Mouse (Mus musculus) urinary bladder, postnatal 4 days (tissue): ENCODE data around the gene BC051665.

Experiments
- DNase-seq, 2 experiments: peaks; one replicate each; pipeline ENCODE4 v3.0.0; 2021 to 2022; ENCODE audit warnings: low spot score in 2 of 2

The BC051665 gene

DNA sequence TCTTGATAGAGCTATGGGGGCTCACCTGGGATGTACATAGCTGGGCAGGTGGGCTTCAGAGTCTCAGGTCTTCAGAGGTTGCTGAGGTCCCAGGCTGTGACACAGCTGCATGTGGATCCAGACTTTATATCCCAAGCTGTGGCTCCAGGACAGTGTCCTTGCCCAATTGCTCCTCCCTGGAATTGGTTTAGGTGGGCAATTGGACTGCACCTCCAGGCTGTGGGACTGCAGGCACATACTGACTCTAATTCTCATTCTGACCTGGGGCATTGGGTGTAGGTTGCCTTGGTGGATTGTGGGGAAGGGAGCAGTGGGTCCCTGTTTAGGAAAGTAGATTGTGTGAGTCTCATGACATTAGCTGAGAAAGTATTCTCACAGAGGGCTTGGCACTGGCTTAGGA is at the start of gene BC051665:
Gene BC051665, minus strand, starts transcription at position 101 of the 400 bp plus-strand sequence.
- DNase-seq, result no peak

DNA sequence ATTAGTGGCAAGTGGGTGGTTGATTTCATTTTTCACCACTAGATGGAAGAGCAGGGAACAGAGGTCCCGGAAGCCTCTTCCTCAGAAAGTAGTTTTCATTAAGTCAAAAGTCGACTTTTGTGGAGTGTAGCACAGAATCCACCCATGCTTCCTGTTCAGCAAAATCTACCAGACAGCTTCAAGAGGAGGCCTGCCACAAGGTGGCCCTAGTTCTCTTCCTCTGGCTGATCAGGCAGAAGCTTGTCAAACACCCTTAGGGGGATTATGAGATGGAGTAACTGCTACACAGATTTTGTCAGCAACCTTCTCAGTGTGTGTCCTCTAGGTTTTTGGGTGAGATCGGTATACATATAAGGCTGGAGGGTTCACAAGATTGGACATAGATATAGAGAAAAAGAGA is 39.9 kb upstream of the BC051665 start:
- DNase-seq, result no peak

DNA sequence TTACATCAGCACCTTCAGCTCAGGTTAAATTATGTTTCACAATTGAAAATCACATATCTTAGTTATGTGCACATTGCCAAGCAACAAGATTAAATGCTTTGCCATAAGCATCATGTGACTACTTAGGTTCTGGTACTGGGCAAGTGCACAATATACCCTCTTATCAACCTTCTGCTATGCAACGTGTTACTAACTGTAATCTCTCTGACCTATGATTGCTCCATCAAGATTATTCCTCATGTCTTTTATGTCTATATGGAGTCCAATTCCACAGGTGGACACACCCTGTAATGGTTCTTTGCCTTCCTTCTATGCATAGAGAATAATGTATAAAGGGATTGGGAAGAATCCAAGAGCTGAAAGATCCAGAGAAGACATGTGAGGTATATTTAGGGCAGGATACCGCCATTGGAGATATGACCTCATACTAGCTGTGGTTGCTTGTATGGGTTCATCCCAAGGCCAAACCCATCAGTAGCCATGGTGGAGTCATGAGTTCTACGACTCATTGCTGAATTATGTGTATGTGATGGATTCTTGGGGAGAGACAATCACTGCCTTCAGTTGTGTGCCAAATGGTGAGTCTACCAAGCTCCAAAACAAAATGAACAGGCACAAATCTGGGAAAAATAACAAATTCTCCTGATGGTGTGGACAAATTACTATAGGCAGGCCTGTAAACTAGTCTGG is 34.5 kb upstream of the BC051665 start:
- no peak for DNase-seq

DNA sequence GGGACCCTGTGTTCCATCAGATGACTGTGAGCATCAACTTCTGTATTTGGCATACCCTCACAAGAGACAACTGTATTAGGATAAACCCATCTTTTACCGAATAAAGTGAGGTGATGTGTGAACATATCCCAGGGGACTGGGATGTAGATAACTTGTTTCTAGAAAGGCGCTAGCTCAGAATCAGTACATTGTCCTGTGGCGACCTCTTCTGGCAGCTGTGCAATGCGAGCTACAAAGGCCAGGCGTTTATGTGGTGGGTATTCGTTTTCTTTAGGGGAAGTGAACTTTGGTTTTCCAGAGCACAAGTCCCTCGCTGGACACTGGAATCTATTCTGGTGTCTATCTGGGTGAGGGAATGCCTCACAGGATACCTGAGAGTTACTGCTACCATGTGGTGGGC is 33.3 kb upstream of the BC051665 start:
- no peak for DNase-seq

DNA sequence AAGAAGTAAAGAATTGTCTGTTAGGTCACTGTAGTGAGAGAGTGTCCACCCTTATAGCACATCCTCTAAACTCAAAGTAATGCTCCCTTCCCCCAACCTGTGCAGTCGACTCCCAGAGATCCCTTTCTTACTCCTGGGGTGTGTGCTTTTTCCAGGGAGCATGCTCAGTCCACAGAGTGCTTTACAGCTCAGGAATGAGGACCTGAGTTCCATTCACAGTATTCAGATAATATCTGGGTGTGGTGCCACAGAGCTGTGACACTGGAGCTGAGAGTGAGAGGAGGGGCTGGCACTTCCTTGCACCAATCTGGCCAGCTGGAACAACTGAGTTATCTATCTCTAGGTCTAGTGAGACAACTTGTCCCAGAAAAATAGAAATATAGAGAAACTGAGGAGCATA is 27.6 kb upstream of the BC051665 start:
- DNase-seq, result no peak

DNA sequence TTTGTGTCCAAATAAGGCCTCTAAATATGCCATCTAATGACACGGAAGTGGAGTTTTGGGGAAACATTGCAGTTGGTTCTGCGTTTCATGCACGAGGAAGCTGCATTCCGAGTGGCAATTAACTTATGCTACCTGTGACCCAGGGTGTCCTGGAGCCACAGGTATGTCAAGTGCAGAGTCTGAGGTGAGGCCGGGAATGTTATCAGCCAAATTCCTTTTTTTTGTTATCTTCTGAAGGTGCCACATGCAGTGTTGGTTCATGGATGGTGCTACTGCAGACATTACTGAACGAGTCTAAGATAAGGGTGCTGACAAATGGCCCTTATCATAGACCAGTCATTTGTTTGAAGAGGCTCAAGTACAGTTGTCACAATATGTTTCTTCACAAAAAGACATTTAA is 26.6 kb upstream of the BC051665 start:
- no peak for DNase-seq

DNA sequence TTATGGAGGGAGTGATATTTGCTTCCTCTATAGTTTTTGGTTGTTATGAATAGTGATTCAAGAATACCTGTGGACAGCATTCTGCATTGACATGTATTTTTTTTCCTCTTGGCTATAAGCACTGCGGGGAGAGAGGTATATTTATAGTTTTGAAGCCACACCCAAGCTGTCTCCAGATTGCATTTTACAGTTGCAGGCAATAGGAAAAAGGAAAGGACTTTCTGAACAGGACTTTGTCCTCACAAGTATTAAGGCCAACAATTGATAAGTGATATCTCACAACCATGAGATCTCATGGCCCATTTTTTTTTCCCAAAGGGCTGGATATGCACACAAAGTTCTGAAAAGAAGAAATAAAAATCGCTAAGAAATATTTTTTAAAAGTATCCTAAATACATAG is 23.5 kb upstream of the BC051665 start:
- no peak for DNase-seq

DNA sequence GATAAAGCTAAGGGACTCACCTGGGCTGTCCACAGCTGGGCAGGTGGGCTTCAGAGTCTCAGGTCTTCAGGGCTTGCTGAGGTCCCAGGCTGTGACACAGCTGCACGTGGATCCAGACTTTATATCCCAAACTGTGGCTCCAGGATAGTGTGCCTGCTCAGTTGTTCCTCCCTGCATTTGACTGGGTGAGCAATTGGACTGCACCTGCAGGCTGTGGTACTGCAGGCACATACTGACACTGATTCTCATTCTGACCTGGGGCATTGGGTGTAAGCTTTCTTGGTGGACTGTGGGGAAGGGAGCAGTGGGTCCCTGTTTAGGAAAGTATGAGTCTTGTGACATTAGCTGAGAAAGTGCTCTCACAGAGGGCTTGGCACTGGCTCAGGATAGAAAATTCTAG is 16.6 kb upstream of the BC051665 start, which contains the start of gene Ctsll3:
Gene Ctsll3, minus strand, starts transcription at position 101 of the 400 bp plus-strand sequence.
- no peak for DNase-seq

DNA sequence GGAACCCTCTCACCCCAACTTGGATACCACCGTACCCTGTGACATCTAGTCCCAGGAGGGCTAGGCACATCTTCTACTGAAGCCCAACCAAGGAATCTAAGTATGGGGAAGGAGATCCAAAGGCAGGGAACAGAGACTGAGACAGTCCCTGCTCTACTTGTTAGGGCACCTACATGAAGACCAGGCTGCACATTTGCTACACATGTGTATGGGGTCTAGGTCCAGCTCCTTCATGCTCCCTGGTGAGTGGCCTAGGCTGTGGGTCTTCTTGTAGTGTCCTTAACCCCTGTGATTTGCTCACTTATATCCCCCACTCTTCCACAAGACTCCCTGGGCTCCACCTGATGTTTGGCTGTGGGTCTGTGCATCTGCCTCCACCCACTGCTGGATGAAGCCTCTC is 3.3 kb upstream of the BC051665 start:
- DNase-seq, result no peak

DNA sequence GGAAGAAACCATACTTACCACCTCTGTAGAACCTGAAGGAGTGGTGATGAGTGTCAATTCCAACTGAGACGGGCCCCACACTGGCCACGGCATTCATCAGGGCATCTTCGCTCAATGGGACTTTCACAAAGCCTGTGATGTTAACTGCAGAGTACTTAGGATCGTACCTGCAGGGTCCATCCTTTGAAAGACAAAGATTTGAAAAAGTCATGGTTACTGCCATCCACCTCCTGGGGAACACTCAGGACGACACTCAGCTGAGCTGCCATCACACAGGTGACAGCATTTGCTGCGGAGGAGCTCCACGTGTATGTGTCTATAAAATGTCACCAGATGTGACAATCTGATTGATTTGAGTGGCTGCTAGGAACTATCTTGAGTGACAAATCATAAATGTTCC is 2.9 kb downstream of the BC051665 start:
- DNase-seq, result no peak

DNA sequence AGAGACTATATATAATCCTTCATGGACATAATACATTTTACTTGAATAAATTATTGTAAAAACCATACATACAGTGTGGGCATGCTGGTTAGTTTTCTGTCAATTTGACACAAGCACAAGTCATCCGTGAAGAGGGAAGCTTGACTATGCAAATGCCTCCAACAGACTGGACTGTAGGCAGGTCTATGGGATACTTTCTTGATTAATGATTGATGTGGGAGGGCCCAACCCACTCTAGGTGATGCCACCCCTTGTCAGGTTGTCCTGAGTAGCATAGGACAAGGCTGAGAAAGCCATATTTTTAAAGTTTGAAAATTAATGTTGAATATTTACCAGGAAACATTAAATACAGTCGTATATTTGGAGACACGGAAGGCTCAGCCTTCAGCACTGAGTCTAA is 5.6 kb downstream of the BC051665 start:
- DNase-seq, result no peak

DNA sequence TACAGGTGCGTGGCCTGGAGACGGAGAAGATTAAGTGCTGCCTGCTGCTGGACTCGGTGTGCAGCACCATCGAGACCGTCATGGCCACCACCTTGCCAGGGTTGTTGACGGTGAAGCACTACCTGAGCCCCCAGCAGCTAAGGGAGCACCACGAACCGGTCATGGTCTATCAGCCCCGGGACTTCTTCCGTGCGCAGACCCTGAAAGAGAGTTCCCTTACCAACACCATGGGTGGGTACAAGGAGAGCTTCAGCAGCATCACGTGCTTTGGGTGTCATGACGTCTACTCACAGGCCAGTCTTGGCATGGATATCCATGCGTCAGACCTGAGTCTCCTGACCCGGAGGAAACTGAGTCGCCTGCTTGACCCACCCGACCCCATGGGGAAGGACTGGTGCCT is 25.0 kb downstream of the BC051665 start:
- no peak for DNase-seq

DNA sequence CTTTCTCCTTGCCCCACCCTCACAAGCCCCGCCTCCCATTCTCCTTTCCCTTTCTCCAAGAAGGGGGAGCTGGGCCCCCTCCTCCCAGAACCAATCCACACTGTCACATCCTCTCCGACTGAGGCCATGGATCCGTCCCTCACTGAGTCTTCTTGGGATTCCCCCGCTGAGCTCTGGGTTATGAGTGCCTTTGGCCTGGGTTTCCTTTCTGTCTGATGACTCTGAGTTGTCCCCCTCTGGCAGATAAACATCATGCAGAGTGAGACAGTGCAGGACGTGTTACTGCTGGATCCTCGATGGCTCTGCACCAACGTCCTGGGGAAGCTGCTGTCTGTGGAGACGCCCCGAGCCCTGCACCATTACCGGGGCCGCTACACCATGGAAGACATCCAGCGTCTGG is 25.8 kb downstream of the BC051665 start:
- no peak for DNase-seq

DNA sequence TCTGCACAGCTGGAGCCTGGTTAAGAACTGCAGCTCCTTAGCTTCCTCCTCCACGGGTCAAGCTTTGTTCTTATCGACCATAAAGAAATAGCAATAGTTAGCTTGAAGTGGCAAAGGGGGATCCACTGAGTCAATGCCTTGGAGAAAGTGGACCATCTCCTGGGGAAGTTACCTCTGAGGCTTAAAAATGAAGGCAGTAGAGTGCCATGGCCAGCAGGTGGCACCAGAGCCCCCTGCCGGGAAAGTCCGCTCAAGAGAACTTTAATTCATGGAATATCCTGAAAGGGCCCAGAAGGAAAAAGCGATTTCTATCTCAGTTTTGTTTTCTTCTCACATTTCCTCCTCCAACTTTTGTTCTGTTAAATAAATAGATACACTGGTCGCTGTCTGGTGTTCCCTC is 27.0 kb downstream of the BC051665 start:
- DNase-seq, result no peak

DNA sequence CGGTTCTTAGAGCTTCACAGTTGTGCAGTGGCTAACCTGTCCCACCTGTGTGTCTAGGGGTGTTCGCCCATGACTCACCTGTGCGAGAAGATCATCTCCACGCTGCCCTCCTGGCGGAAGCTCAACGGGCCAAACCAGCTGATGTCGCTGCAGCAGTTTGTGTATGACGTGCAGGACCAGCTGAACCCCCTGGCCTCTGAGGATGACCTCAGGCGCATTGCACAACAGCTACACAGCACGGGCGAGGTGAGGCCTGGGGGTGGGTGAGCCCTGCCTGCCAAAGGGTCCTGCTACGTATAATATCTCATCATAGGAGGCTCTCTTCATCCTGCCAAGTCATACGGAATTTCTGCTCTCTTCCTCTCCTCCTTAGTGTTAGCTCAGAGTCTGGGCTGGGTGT is 28.9 kb downstream of the BC051665 start:
- DNase-seq, result no peak

DNA sequence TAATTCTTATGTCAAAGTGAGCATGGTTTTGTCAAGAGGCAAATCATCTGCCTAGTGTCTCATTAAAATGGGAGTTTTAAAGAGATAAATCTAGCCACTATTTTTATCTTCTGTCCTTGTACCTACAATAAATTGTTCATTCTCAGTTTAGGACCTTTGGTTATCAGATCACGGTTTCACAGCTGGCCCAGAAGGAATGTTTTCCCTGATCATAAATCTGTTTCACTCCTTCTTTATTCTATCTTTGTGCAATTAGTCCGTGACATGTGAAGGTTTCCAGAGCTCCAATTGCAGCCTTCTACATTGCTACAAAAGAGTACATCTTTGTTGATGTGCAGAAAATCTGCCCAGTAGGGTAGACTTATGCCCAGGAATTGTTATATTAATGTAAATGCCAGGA is 30.9 kb downstream of the BC051665 start:
- no peak for DNase-seq

DNA sequence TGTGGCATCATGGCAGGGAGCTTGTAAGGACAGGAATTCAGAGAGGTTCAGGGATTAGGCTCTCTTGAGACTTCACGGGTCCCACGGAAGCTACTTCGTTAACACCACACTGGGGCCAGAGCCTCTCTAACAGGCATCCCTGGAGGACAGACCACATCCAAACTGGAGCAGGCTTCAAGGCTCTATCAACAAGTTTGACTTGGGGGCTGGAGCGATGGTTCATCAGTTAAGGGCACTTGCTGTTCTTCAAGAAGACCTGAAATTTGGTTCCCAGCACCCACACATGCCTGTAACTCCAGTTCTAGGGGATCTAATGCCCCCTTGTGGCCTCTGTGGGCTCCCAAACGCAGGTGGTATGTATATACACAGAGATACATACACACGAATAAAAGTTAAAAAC is 32.9 kb downstream of the BC051665 start:
- no peak for DNase-seq

DNA sequence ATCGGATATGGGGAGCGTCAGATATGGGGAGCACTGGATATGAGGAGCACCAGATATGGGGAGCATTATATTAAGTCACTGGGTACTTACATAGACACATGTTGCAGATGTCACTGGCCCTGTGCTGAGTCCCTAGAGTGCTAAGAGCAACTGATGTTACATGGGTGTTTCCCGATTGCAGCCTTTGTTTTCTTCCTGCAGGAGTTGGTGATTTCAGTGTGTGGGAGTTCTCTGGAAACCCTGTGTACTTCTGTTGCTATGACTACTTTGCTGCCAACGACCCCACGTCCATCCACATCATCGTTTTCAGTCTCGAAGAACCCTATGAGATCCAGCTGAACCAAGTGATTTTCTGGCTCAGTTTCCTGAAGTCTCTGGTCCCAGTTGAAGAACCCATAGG is 35.2 kb downstream of the BC051665 start:
- DNase-seq, result no peak

DNA sequence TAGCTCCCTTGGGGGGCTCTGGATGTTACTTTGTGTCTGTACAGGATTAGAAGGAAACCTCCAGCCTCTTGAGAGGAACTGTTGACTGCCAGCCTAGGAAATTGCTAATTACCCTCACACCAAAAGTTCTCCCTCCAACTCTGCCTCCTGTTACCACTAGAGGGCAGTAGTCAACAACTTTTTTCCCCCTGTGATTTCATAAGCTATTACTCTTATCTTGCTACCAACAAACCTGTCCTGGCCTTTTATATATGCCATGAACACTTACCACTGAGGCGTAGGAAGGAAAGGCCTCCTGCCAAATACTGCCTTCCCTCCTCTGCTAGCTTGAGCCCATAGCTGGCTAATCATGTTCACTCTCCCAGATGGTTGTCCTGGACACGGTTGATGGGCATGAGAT is 37.6 kb downstream of the BC051665 start:
- no peak for DNase-seq

DNA sequence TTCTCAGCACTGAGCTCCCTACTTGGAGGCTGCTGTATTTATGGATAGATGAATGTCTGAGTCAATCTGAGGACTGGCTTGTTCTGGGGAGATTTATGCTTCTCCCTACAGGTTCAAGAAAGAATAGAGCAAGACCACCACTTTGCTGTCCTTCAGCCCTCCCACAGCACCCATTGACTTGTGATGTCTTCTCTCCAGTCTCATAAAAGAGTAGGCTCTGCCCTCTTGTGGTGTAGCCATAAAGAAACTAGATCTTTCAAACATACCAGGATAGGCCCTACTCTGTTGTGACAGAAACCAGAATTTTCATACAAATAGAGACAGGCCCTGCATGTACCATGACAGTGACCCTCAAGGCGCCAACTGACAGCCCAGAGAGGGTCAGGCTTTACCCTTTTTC is 39.0 kb downstream of the BC051665 start:
- DNase-seq, result no peak

DNA sequence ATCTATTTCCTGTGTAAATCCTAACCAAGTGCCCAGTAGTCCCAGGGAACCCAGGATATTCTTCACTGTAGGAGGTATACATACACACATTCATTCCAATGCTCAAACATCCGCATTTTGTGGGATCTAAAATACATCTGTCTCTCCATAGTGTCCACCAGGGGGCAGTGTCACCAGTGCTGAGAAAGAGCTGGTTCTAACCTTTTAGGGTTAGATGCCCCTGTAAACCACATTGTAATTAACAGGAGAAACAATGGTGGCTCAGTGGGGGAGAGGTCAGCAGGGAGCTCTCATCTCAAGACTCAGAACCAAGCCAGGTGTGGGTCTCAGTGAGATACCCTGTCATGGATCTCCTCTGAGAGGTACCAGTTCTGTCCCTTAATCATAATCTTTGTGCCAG is 39.9 kb downstream of the BC051665 start:
- DNase-seq, result no peak

DNA sequence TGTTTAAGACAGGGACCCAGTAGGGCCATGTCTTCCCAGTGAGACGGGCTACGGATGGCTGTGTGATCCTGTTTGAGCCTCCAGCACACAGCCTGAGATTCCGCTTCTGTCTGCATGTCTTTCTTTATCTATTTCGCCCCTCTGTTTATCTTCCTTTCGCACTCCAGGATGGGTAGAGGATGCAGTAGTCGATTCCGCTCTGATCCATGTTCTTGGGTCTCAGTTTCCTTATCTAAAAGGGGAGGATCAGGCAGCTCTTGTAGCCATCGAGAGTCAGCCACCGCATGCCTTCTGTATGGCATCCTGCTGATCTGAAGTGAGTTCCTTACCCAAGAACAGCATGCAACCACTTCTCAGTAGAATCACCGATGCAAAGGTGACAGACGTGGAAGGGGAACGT is 40.8 kb downstream of the BC051665 start:
- no peak for DNase-seq

DNA sequence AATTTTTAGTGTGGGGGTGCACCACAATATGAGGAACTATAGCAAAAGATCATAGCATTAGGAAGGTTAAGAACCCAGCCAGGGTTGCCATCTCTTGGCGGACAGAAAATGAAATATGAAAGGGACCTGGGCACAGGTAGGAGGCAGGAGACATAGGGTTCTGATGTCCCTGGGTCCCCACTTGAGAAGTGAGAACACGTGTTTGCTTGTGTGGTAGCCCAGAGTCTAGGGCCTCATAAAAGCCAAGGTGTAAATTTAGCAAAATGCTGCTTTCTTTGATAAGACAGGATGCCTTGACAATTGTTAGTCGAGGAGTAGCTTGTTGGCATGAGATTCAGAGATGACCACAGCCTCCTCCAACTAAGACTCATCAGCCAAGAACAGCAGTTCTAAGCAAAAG is 41.4 kb downstream of the BC051665 start:
- no peak for DNase-seq

DNA sequence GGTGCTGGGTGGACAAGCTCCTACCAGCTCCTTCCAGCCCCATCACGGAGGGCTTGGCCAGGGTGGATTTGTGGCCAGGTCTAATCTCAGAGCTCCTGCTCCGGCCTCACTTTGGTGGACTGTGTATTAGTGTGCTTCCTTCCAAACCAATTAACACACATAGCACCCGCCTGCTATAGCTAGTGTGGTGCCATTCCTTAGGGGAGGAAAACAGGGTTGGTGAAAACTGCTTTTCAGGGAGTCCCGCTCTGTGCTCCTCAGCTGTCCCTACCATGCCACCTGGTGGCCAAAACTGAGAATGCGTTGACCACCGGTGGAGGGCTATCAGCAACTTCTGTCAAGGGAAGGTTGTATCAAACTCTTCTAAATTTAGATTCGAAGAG is 42.1 kb downstream of the BC051665 start:
- peak; percentile 72 to 94 for DNase-seq
